Mouse (Mus musculus) stomach, postnatal 0 days (tissue): ENCODE measurements at regions not wholly inside any gene's neighbourhood (a gene's known extent, or its start where the extent isn't known, plus 50 kb on each side); places are given as distances from the start of the nearest gene placed in this dataset.
A peak's percentile ranks its signal among the peaks of the same experiment; 100 is the strongest.

Experiments
- ATAC-seq: fragments of 200-750 bp; cut with Nextera tagmentation; 2 replicates; pipeline ENCODE4 v1.8.0; 2017; ENCODE audit not compliant: low FRiP score, low TSS enrichment
- DNase-seq: peaks from one replicate; pipeline ENCODE4 v3.0.0-alpha.2; 2016; ENCODE audit warnings: low spot score
- H3K27ac ChIP-seq: fragments of 300-500 bp; sonication (generic); replicated peaks from 2 replicates; pipeline ENCODE4 v1.5.1; 2014; ENCODE audit warnings: mild to moderate bottlenecking, control low read depth
- H3K27me3 ChIP-seq: fragments of 300-500 bp; sonication (generic); 2 replicates; pipeline ENCODE4 v1.6.1; 2014; ENCODE audit warnings: low read length; ENCODE audit not compliant: control insufficient read depth, insufficient read depth
- H3K36me3 ChIP-seq: fragments of 300-500 bp; sonication (generic); 2 replicates; pipeline ENCODE4 v1.6.1; 2014; ENCODE audit warnings: low read length, mixed read lengths; ENCODE audit not compliant: control insufficient read depth, insufficient read depth
- H3K4me1 ChIP-seq: fragments of 300-500 bp; sonication (generic); replicated peaks from 2 replicates; pipeline ENCODE4 v1.6.1; 2014; ENCODE audit warnings: antibody characterized with exemption; ENCODE audit not compliant: control insufficient read depth, insufficient read depth
- H3K4me2 ChIP-seq: fragments of 300-500 bp; sonication (generic); replicated peaks from 2 replicates; pipeline ENCODE4 v1.6.1; 2014; ENCODE audit warnings: low read depth, mild to moderate bottlenecking, control low read depth, moderate library complexity
- H3K4me3 ChIP-seq: fragments of 300-500 bp; sonication (generic); 2 replicates; pipeline ENCODE4 v1.5.1; 2014; ENCODE audit warnings: low read depth, low read length, control low read depth
- H3K9ac ChIP-seq: fragments of 300-500 bp; sonication (generic); 2 replicates; pipeline ENCODE4 v1.6.1; 2014; ENCODE audit warnings: mild to moderate bottlenecking, low read length, control low read depth, mixed read lengths
- H3K9me3 ChIP-seq: fragments of 300-500 bp; sonication (generic); 2 replicates; pipeline ENCODE4 v1.6.1; 2016; ENCODE audit warnings: low read length; ENCODE audit not compliant: control insufficient read depth
- CTCF ChIP-seq: IDR thresholded peaks from 2 replicates; pipeline ENCODE4 v1.5.1; 2016; ENCODE audit warnings: antibody characterized with exemption, low read depth, mild to moderate bottlenecking, moderate library complexity
- EP300 ChIP-seq: optimal IDR thresholded peaks from 2 replicates; pipeline ENCODE3; 2016; ENCODE audit warnings: antibody characterized with exemption
- WGBS: fragments of 180-500 bp; shearing (Covaris S2); extraction: QIAGEN DNeasy Blood & Tissue Kit; methylation state at CpG from one replicate; pipeline ENCODE4 v1.1.7; 2014; 5-methylcytosine and 5-hydroxymethylcytosine counted together

DNA sequence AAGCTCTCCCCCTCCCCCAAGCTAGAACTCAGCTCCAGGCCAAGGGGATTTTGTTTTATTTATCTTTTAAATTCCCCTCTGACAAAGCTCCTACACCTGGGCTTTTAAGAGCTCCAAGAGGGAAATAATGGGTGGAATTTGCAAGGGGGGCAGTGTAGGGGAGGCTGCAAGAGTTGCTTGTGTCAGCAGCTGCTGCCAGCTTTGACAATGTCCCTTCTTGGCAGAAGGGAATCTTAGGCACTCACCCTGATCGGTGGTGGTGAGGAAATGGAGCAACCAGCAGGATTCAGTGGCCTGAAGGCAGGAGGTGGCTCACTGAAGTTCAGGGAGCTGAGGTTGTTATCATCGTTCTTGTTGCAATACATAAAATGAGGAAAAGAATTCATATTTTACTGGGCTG is 72.8 kb upstream of the Tnp1 start:
- H3K4me1 ChIP-seq = 0 out of 2 replicates have a peak, but pooled peaks cover 2% of the 10 kb centered on the region
- H3K4me2 ChIP-seq = no peak overlapping the region
- no peaks in the 10 kb centered on the region for H3K9me3 ChIP-seq
- no peak for DNase-seq
- no peak for ATAC-seq
- TF ChIP-seq EP300 (peak; percentile 45), CTCF (no peak)
- no peaks in the 10 kb centered on the region for H3K27me3 ChIP-seq
- no peaks in the 10 kb centered on the region for H3K36me3 ChIP-seq
- H3K27ac ChIP-seq = no peak overlapping the region
- H3K4me3 ChIP-seq = no peak overlapping the region
- no peak overlapping the region for H3K9ac ChIP-seq
- 23% methylated on average over 2 of the region's 2 CpGs for WGBS

DNA sequence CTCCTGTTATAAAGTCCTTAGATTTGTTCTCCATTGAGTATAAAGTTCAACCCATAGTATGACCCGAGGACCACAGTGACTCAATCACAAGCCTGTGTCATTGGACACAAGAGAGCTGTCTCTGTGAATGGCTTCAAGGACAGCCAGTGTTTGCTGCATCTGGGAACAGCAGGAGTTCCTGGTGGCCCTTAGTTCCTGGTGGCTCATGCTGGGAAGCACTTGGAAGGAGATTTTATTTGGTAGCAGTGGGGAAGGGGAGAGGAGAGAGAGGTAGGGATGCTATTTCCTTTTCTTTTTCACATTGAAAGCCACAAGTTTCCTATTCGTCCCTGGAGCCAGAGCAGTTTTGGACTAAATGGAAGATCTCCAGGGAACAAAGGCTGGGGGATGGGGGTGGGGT is 69.2 kb upstream of the Tnp1 start:
- no peak for TF ChIP-seq CTCF
- TF ChIP-seq EP300 = no peak
- Histone ChIP-seq H3K9ac (no peak overlapping the region), H3K9me3 (no peaks in the 10 kb centered on the region), H3K27ac (no peak overlapping the region), H3K4me3 (no peak overlapping the region), H3K4me1 (0 out of 2 replicates have a peak, but pooled peaks cover 2% of the 10 kb centered on the region), H3K4me2 (no peak overlapping the region), H3K27me3 (no peaks in the 10 kb centered on the region), H3K36me3 (no peaks in the 10 kb centered on the region)
- WGBS = 46% methylated on average over 2 of the region's 2 CpGs
- DNase-seq (no peak), ATAC-seq (no peak)

GRCm38 (mm10) chr1:73083396-73083795 is 67.7 kb upstream of the Tnp1 start:
- Histone ChIP-seq H3K27me3 (no peaks in the 10 kb centered on the region), H3K27ac (no peak overlapping the region), H3K4me2 (no peak overlapping the region), H3K4me1 (no peaks in the 10 kb centered on the region), H3K9me3 (no peaks in the 10 kb centered on the region), H3K9ac (no peak overlapping the region), H3K36me3 (no peaks in the 10 kb centered on the region), H3K4me3 (no peak overlapping the region)
- ATAC-seq (no peak), DNase-seq (no peak)
- TF ChIP-seq CTCF (no peak), EP300 (no peak)
- 75% methylated on average over 3 of the region's 3 CpGs for whole genome bisulfite sequencing

GRCm38 (mm10) chr1:73079518-73079917 is 63.8 kb upstream of the Tnp1 start:
- no peak for ATAC-seq
- Histone ChIP-seq H3K4me1 (no peaks in the 10 kb centered on the region), H3K4me2 (no peak overlapping the region), H3K27ac (no peak overlapping the region), H3K9ac (no peak overlapping the region), H3K27me3 (no peaks in the 10 kb centered on the region), H3K9me3 (no peaks in the 10 kb centered on the region), H3K36me3 (no peaks in the 10 kb centered on the region), H3K4me3 (no peak overlapping the region)
- TF ChIP-seq CTCF (no peak), EP300 (no peak)
- DNase-seq = no peak
- 67% methylated on average over 2 of the region's 2 CpGs for WGBS

- no peak overlapping the region for H3K4me2 ChIP-seq
- TF ChIP-seq EP300 (no peak), CTCF (no peak)
- H3K27me3 ChIP-seq = no peaks in the 10 kb centered on the region
- WGBS = 88% methylated on average over 4 of the region's 4 CpGs
- H3K27ac ChIP-seq = no peak overlapping the region
- H3K9ac ChIP-seq = no peak overlapping the region
- H3K9me3 ChIP-seq = no peaks in the 10 kb centered on the region
- H3K4me1 ChIP-seq = no peaks in the 10 kb centered on the region
- DNase-seq = no peak
- H3K4me3 ChIP-seq = no peak overlapping the region
- ATAC-seq = no peak
- H3K36me3 ChIP-seq = no peaks in the 10 kb centered on the region
Observed at GRCm38 (mm10) chr1:73077156-73077555, 61.4 kb upstream of the Tnp1 start.

DNA sequence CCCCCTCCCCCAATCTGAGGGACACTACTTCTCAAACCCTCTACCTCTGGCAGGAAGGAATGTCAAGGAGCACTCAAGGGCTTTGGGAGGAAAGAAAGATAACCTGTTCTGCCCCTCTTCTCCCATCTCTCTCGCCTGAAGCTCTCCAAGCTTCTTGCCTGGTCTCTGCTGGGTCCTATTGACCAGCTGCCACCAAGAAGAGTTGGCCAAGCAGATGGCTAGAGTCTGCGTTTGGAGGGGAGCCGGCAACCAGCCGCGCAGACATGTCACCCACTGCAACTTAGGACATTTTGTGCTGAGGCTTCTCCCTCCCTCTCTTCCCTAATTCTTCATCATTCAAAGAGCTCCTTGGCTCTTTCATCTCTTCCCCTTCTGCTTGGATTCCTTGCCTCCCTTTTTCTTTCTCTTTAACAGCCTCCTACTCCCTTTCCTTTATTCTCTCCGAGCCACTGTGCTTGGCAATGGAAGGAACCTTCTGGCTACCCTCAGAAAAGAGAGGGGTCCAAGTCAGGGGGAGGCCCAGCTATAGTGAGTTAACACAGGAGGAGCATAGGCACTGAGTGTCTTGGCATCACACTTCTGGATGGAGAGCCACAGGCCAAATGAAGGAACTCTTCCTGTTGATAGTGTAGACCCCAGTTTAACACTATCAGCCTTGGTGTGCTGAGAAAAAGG is 60.1 kb upstream of the Tnp1 start:
- no peak for TF ChIP-seq EP300
- no peak for TF ChIP-seq CTCF
- no peak for DNase-seq
- ATAC-seq = no peak

More for the DNA sequence above, 60.1 kb upstream of the Tnp1 start:
- H3K9me3 ChIP-seq = no peaks in the 10 kb centered on the region
- H3K9ac ChIP-seq = no peak overlapping the region
- 87% methylated on average over 6 of the region's 6 CpGs for WGBS
- H3K27ac ChIP-seq = no peak overlapping the region
- no peaks in the 10 kb centered on the region for H3K4me1 ChIP-seq
- H3K36me3 ChIP-seq = no peaks in the 10 kb centered on the region
- no peak overlapping the region for H3K4me2 ChIP-seq
- no peak overlapping the region for H3K4me3 ChIP-seq
- no peaks in the 10 kb centered on the region for H3K27me3 ChIP-seq
